Mouse (Mus musculus) forebrain, embryonic 16.5 days (tissue): Measurements from ENCODE around the gene Vopp1. TPM values are rescaled to one million over a fixed set of nuclear protein-coding genes. Genes with fewer than 3 reads are reported as not detected.
"Not testable (repeated sequence)": the region's sequence is repeated elsewhere in the genome, so short reads cannot be mapped to it uniquely, and the experiment has no call there.

Experiments
- ATAC-seq: fragments of 200-750 bp; cut with Nextera tagmentation; 2 replicates; pipeline ENCODE4 v1.8.0; 2017; ENCODE audit warnings: mild to moderate bottlenecking, moderate library complexity
- H3K27ac ChIP-seq: fragments of 300-500 bp; sonication (generic); 2 replicates; pipeline ENCODE4 v1.5.1; 2014; ENCODE audit warnings: low read length, control low read depth
- H3K27me3 ChIP-seq: fragments of 300-500 bp; sonication (generic); replicated peaks from 2 replicates; pipeline ENCODE4 v1.6.1; 2014; ENCODE audit warnings: low read length; ENCODE audit not compliant: control insufficient read depth, insufficient read depth
- H3K36me3 ChIP-seq: fragments of 300-500 bp; sonication (generic); 2 replicates; pipeline ENCODE4 v1.6.1; 2014; ENCODE audit not compliant: control insufficient read depth, insufficient read depth
- H3K4me1 ChIP-seq: fragments of 300-500 bp; sonication (generic); replicated peaks from 2 replicates; pipeline ENCODE4 v1.6.1; 2014; ENCODE audit warnings: low read length; ENCODE audit not compliant: control insufficient read depth, insufficient read depth
- H3K4me2 ChIP-seq: fragments of 300-500 bp; sonication (generic); 2 replicates; pipeline ENCODE4 v1.6.1; 2014; ENCODE audit warnings: mild to moderate bottlenecking, low read length, control low read depth
- H3K4me3 ChIP-seq: fragments of 300-500 bp; sonication (generic); replicated peaks from 2 replicates; pipeline ENCODE4 v1.5.1; 2014; ENCODE audit warnings: mild to moderate bottlenecking, low read length, control low read depth
- H3K9ac ChIP-seq: fragments of 300-500 bp; sonication (generic); replicated peaks from 2 replicates; pipeline ENCODE4 v1.6.1; 2014; ENCODE audit warnings: low read depth, low read length, control low read depth
- H3K9me3 ChIP-seq: fragments of 300-500 bp; sonication (generic); 2 replicates; pipeline ENCODE4 v1.6.1; 2016; ENCODE audit warnings: low read length; ENCODE audit not compliant: control insufficient read depth
- WGBS: fragments of 180-500 bp; shearing (Covaris S2); extraction: QIAGEN DNeasy Blood & Tissue Kit; methylation state at CpG from one replicate; pipeline ENCODE4 v1.1.7; 2014; 5-methylcytosine and 5-hydroxymethylcytosine counted together
- polyA plus RNA-seq: library from polyadenylated mRNA; unstranded; fragments of >200 nt; fragmentation: Nextera tagmentation; extraction: Ambion mirVana; gene quantifications from 2 replicates; pipeline ENCODE4 v1.2.1, GENCODE M21; 2015

Vopp1 gene
- 186 and 203 TPM in 2 replicates for polyA plus RNA-seq

DNA sequence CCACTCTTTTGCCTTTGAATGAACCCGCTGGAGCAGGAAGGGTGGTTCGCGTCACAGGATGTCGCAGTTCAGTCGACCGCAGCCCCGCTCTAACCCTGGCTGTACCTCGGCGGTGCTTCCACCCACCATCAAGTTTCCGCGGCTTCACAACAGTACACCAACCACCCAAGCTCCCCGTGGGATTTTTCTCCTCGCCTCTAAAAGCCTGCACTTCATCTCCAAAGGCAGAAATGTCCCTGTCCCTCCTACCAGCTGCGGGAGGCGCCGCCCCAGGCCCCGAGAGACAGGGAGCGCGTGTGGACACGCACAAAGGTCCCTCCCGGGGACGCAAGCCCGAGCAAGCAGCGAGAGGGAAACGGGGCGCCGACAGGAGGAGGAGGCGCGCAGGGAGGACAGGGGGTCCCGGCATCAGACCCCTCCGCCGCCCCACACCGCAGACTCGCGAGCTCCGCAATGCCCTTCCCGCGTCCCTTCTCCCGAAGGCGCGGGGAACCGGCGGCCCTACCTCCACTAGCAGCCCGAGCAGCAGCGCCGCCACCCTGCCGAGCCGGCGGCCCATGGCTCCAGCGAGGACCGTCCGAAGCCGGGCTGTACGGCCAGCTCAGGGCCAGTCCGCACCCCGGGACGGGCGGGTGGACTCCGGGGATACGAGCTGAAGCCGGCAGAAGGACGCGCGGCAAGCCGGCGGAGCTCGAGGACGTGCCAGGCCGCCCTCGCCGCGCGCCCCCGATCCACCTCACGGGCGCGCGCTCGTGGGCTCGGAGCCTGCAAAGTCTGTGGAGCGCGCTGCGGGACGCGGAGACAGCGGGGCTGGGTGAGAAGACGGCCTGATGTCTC, at the start of gene Vopp1:
TSS of gene Vopp1 (minus strand) at position 738 of the 837 bp plus-strand sequence.
- Histone ChIP-seq H3K4me1 (peaks cover 20% of the 10 kb centered on the region), H3K9ac (peak within 1 kb of the TSS; percentile 100), H3K27ac (peak within 1 kb of the TSS; percentile 94), H3K27me3 (no peaks in the 10 kb centered on the region), H3K9me3 (no peaks in the 10 kb centered on the region), H3K4me3 (peak within 1 kb of the TSS; percentile 96), H3K36me3 (no peaks in the 10 kb centered on the region), H3K4me2 (peak within 1 kb of the TSS; percentile 78)
- WGBS: under 1% methylated on average over 86 of the region's 87 CpGs
- ATAC-seq: peak; percentile 85

DNA sequence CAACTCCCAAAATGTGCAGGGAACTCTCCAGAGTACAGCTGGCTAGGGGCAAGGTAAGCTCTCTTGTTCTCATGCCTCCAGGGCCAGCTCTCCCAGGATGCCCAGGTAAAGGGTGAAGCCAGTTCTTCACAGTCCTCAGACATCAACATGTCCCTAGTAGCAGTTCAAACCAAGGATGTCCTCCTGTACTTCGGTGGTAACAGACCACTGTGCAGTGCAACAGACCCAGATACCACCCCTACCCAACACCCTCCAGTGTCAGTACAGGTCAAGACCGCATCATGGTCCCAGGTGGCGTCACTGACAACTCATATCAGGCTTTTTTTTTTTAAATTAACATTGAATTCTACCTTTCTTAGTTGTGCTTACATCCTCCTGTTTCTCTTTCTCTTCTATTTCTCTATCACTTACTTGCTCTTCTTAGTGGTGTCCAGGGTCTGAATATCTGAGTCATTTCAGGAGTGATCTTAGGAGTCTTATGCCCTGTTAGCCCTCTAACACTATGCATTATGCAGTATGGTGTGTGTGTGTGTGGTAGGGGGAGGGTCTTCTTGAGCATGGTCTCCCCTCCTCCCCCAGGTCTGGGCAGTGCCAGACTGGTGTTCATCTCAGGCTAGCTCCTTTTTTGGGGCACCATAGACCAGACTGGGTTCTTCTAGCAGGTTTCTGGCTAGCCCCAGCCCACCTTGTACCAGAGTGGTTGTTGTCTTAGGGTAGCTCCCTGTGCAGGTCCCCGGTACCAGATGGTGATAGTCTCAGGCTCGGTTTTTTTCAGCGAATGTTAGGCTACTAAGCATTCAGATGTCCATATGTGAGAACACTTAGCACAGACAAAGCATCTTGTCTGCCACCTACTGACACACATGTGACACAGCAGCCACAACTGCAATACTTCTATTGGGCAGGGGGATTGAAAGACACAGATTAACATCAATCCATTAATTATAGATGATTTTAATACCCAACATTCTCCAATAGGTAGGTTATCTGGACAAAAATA, 34.4 kb upstream of the Vopp1 start:
- no peak overlapping the region for H3K4me3 ChIP-seq
- no peaks in the 10 kb centered on the region for H3K9me3 ChIP-seq
- WGBS: 49% methylated on average over 6 of the region's 6 CpGs
- H3K9ac ChIP-seq: no peak overlapping the region
- H3K27ac ChIP-seq: no peak overlapping the region
- peak; percentile 97 for ATAC-seq
- H3K27me3 ChIP-seq: no peaks in the 10 kb centered on the region
- 0 out of 2 replicates have a peak overlapping the region, but pooled peaks have one; percentile 2 for H3K4me2 ChIP-seq
- H3K36me3 ChIP-seq: no peaks in the 10 kb centered on the region
- H3K4me1 ChIP-seq: no peaks in the 10 kb centered on the region

- H3K4me3 ChIP-seq, H3K27ac ChIP-seq, H3K4me2 ChIP-seq, H3K9ac ChIP-seq, ATAC-seq, H3K4me1 ChIP-seq, H3K36me3 ChIP-seq, H3K27me3 ChIP-seq, H3K9me3 ChIP-seq: not testable (repeated sequence)
- 84% methylated on average over 5 of the region's 5 CpGs for WGBS
These were observed 26.2 kb upstream of the Vopp1 start for GRCm38 (mm10) chr6:57851177-57851576.

DNA sequence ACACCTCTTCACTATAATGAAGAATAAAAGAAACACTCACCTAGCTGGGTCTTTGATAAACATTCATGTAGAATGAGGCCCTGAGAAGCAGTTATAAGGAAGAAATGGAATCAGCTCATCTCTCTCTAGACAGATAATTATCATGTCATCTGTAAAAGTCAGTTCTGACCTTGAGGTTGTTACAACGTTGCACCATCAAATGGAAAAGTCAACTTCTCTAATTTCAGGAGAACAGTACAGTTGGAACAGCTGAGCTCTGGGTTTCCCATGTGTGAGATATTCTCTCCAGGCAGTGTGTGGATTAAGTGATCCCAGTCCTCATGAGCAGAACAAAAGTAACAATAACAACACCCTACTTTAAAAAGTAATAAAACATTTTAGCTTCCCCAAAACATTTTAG, 25.3 kb upstream of the Vopp1 start, which contains the start of gene Vmn1r21:
TSS of gene Vmn1r21 (minus strand) at position 58 of the 400 bp plus-strand sequence.
- no peak within 1 kb of the TSS for H3K4me2 ChIP-seq
- no peak within 1 kb of the TSS for H3K4me3 ChIP-seq
- H3K9me3 ChIP-seq: no peaks in the 10 kb centered on the region
- no peaks in the 10 kb centered on the region for H3K4me1 ChIP-seq
- no peaks in the 10 kb centered on the region for H3K27me3 ChIP-seq
- no peak within 1 kb of the TSS for H3K9ac ChIP-seq
- H3K27ac ChIP-seq: no peak within 1 kb of the TSS
- no peak for ATAC-seq
- H3K36me3 ChIP-seq: no peaks in the 10 kb centered on the region
- 79% methylated on average over 1 of the region's 1 CpGs for WGBS

- ATAC-seq: peak; percentile 77
- H3K27ac ChIP-seq: no peak overlapping the region; the same call in 1 of the 2 replicates
- H3K9ac ChIP-seq: no peak overlapping the region
- H3K27me3 ChIP-seq: no peaks in the 10 kb centered on the region
- no peak overlapping the region for H3K4me2 ChIP-seq
- H3K36me3 ChIP-seq: no peaks in the 10 kb centered on the region
- 0 out of 2 replicates have a peak, but pooled peaks cover 2% of the 10 kb centered on the region for H3K4me1 ChIP-seq
- 68% methylated on average over 2 of the region's 2 CpGs for WGBS
- no peak overlapping the region for H3K4me3 ChIP-seq
- no peaks in the 10 kb centered on the region for H3K9me3 ChIP-seq
These were observed 14.9 kb upstream of the Vopp1 start for GRCm38 (mm10) chr6:57839693-57840408.

GRCm38 (mm10) chr6:57825259-57825715, 328 bp upstream of the Vopp1 start:
- ATAC-seq: no peak; the same call in 1 of the 2 replicates
- WGBS: 3% methylated on average over 5 of the region's 5 CpGs

DNA sequence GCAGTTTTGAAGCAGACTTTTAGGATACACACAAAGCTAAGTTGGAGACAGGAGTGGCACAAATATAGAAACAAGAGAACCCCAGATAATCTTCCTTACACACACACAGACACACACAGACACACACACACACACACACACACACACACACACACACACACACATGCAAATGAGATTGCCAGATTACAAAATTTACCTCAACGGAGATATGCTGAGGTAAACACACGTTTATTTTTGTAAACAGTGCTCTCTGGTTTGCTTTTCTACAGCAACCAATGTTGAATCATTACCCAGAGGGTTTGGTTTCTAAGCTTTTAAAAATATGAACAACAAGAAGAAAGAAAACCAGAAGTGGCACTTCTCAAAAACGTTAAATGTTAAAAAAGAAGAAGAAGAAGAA, 1.5 kb downstream of the Vopp1 start:
- no peaks in the 10 kb centered on the region for H3K27me3 ChIP-seq
- H3K4me2 ChIP-seq: peak overlapping the region; percentile 29
- no peak overlapping the region for H3K9ac ChIP-seq
- H3K4me1 ChIP-seq: peaks cover 20% of the 10 kb centered on the region
- H3K36me3 ChIP-seq: no peaks in the 10 kb centered on the region
- 32% methylated on average over 2 of the region's 3 CpGs for WGBS
- peak overlapping the region; percentile 17 for H3K4me3 ChIP-seq
- H3K9me3 ChIP-seq: no peaks in the 10 kb centered on the region
- no peak for ATAC-seq
- no peak overlapping the region for H3K27ac ChIP-seq

More at GRCm38 (mm10) chr6:57825259-57825715, 328 bp upstream of the Vopp1 start:
- peak overlapping the region; percentile 94 for H3K27ac ChIP-seq
- no peaks in the 10 kb centered on the region for H3K27me3 ChIP-seq
- peaks cover 20% of the 10 kb centered on the region for H3K4me1 ChIP-seq
- peak overlapping the region; percentile 78 for H3K4me2 ChIP-seq
- H3K36me3 ChIP-seq: no peaks in the 10 kb centered on the region
- H3K9me3 ChIP-seq: no peaks in the 10 kb centered on the region
- peak overlapping the region; percentile 100 for H3K9ac ChIP-seq
- peak overlapping the region; percentile 96 for H3K4me3 ChIP-seq

DNA sequence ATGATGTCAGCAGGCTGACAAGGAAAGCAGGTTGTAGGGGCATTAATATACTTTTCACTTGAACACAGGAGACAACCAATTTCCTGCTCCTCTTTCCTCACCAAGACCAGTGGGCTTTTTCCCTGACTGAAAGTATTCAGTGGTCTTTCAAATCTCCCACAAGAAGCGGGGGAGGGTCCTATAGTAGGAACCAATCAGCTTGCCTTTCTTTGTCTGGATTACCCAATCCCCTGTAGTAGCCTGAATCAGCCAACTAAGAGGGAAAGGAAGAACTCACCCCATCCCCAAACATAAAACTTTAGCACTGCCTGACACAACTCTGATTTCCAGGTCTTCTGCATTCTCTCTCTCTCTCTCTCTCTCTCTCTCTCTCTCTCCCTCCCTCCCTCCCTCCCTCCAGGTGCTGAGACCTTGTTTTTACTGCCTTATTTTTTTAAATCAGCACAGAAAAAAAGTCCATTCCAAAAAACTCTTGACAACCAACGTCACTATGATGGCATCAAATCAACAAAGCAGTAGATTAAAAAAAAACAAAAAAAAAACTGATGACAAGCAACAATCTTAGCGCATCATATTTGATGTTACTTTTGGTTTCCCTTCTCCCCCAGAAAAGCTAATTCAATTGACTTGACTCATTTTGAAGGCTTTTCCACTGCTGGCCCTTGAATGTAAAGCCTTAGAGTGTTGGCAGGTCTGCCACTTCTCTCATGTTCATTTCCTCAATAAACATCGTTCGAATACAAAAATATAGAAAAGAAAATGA, 2.1 kb downstream of the Vopp1 start:
- Histone ChIP-seq H3K4me1 (peaks cover 20% of the 10 kb centered on the region), H3K4me3 (no peak overlapping the region), H3K9ac (no peak overlapping the region), H3K27ac (no peak overlapping the region), H3K36me3 (no peaks in the 10 kb centered on the region), H3K4me2 (peak overlapping the region; percentile 29), H3K27me3 (no peaks in the 10 kb centered on the region), H3K9me3 (no peaks in the 10 kb centered on the region)
- 51% methylated on average over 5 of the region's 5 CpGs for WGBS
- peak; percentile 70 for ATAC-seq
